28 mouse cellular contexts compared by ENCODE assay signal in genomic region chr6:120064627-120065026, GRCm38 (mm10). TPM values are rescaled to one million over a fixed set of nuclear protein-coding genes. Genes with fewer than 3 reads are reported as not detected.
A peak's percentile ranks its signal among the peaks of the same experiment; 100 is the strongest.
DNase-seq lines count a peak whose midpoint lies in the region; ATAC-seq and TF ChIP-seq lines count a peak whose summit lies in the region.
"Had no signal": no experiment of that assay in that cellular context is flagged by ENCODE, and none has a peak within 500 bp of the region (broad histone marks: within the 10 kb centered on the region; RNA-seq: fewer than 3 reads in every experiment).

No protein-coding gene starts in this region.

- peak overlapping the region; percentile 51 for H3K27ac ChIP-seq in ES-Bruce4 (ENCODE audit: insufficient read depth, low read length)
- peak overlapping the region; percentile 47; the same call in 1 of the 2 replicates for H3K27ac ChIP-seq in ES-E14 (ENCODE audit: insufficient read depth, low read depth, low read length, poor library complexity, severe bottlenecking)
- H3K27ac ChIP-seq in cortical plate, adult 2 months (ENCODE audit: insufficient read depth, low read length): peak overlapping the region; percentile 56
- H3K27ac ChIP-seq: embryonic facial prominence, embryonic 15.5 days; forebrain, embryonic 15.5 days; heart, embryonic 10.5 days; hindbrain, embryonic 13.5 days; hindbrain, postnatal 0 days; intestine, embryonic 15.5 days had no signal

- no peak for DNase-seq in ES-E14 (ENCODE audit: low read depth, low spot score)
- DNase-seq in natural killer cell, adult 2 months (ENCODE audit: low spot score in 2 of 2): no peak
- no peak for DNase-seq in testis, postnatal 10 days (ENCODE audit: low spot score)
- no peak for DNase-seq in kidney, adult 9 months
- DNase-seq: adrenal gland, postnatal 25 days; cerebellum, adult 18-20 months; cerebellum, postnatal 10 days; embryo, embryonic 11 days; gastrocnemius, postnatal 36 days; heart, adult 18-20 months; heart, postnatal 10 days; kidney, adult 18-20 months had no signal

- ATAC-seq in megakaryocyte-erythroid progenitor cell, adult 5-6 weeks (replicated peaks; ENCODE audit: low FRiP score, low TSS enrichment, poor library complexity, severe bottlenecking): 0 out of 2 replicates have a peak, but pooled peaks have one; percentile 22
- ATAC-seq: activated CD4-positive, CD25-positive, alpha-beta regulatory T cell, adult 4 months; forebrain, embryonic 15.5 days; hindbrain, postnatal 0 days; intestine, embryonic 15.5 days had no signal

- H3K9me3 ChIP-seq in ES-Bruce4 (replicated peaks; ENCODE audit: control insufficient read depth, insufficient read depth, low read length, poor library complexity, severe bottlenecking) (no peaks in the 10 kb centered on the region), ES-E14 (ENCODE audit: control insufficient read depth, insufficient read depth, low read depth, low read length) (no peaks in the 10 kb centered on the region)
- H3K9me3 ChIP-seq: embryonic facial prominence, embryonic 15.5 days; forebrain, embryonic 15.5 days; heart, embryonic 10.5 days; hindbrain, embryonic 13.5 days; intestine, embryonic 15.5 days had no signal

- TF ChIP-seq CTCF in ES-Bruce4 (IDR thresholded peaks at IDR 0.05; ENCODE audit: low read depth, low read length): no peak
- no peak for TF ChIP-seq CTCF in cortical plate, adult 2 months (IDR thresholded peaks at IDR 0.05; ENCODE audit: extremely low read depth, insufficient read depth, low read length)

- H3K36me3 ChIP-seq in ES-Bruce4 (ENCODE audit: control insufficient read depth, insufficient read depth, low read length, poor library complexity, severe bottlenecking) (no peaks in the 10 kb centered on the region), ES-E14 (ENCODE audit: control insufficient read depth, insufficient read depth, low read length, poor library complexity, severe bottlenecking) (no peaks in the 10 kb centered on the region)
- H3K36me3 ChIP-seq: embryonic facial prominence, embryonic 15.5 days; forebrain, embryonic 15.5 days; heart, embryonic 10.5 days; hindbrain, embryonic 13.5 days; intestine, embryonic 15.5 days had no signal

- TF ChIP-seq EP300 in ES-Bruce4 (IDR thresholded peaks at IDR 0.05; ENCODE audit: insufficient read depth, low read depth, low read length): no peak

- H3K4me3 ChIP-seq in ES-Bruce4 (ENCODE audit: low read depth, low read length) (no peak overlapping the region), ES-E14 (ENCODE audit: insufficient read depth in 1 of 2, low read depth in 1 of 2, low read length in 2 of 2, poor library complexity in 1 of 2, severe bottlenecking in 1 of 2) (no peak overlapping the region)
- H3K4me3 ChIP-seq in cortical plate, adult 2 months (ENCODE audit: insufficient read depth, low read length): no peak overlapping the region
- H3K4me3 ChIP-seq: embryonic facial prominence, embryonic 15.5 days; forebrain, embryonic 15.5 days; heart, embryonic 10.5 days; hindbrain, embryonic 13.5 days; intestine, embryonic 15.5 days had no signal

- TF ChIP-seq POLR2A in ES-Bruce4 (IDR thresholded peaks at IDR 0.05; ENCODE audit: insufficient read depth, low read length): no peak
- TF ChIP-seq POLR2A in cortical plate, adult 2 months (IDR thresholded peaks at IDR 0.05; ENCODE audit: extremely low read depth, insufficient read depth, low read length): no peak

- no peaks in the 10 kb centered on the region for H3K27me3 ChIP-seq in ES-Bruce4 (ENCODE audit: control insufficient read depth, insufficient read depth, low read length, poor library complexity, severe bottlenecking)
- H3K27me3 ChIP-seq: embryonic facial prominence, embryonic 15.5 days; forebrain, embryonic 15.5 days; hindbrain, embryonic 13.5 days; intestine, embryonic 15.5 days had no signal

- H3K4me1 ChIP-seq in ES-Bruce4 (ENCODE audit: control insufficient read depth, insufficient read depth, low read length) (peaks cover 4% of the 10 kb centered on the region), ES-E14 (ENCODE audit: control insufficient read depth in 2 of 2, insufficient read depth in 2 of 2, low read length in 2 of 2, poor library complexity in 1 of 2) (peaks cover 9 to 10% of the 10 kb centered on the region in 2 experiments; a peak in 3 of 4 replicates)
- no peaks in the 10 kb centered on the region for H3K4me1 ChIP-seq in cortical plate, adult 2 months (ENCODE audit: control insufficient read depth, insufficient read depth, low read length)
- H3K4me1 ChIP-seq: embryonic facial prominence, embryonic 15.5 days; forebrain, embryonic 15.5 days; heart, embryonic 10.5 days; hindbrain, embryonic 13.5 days; intestine, embryonic 15.5 days had no signal

- in situ Hi-C loops in ES-E14 (cut with MboI; ENCODE audit: low sequenced_read_pairs in 2 of 2, unreplicated experiment in 2 of 2): no loop called here

- H3K9ac ChIP-seq in ES-Bruce4 (ENCODE audit: low read depth, poor library complexity, severe bottlenecking) (no peak overlapping the region), ES-E14 (ENCODE audit: insufficient read depth, low read depth, low read length, poor library complexity, severe bottlenecking) (no peak overlapping the region)
- H3K9ac ChIP-seq: embryonic facial prominence, embryonic 15.5 days; forebrain, embryonic 15.5 days; hindbrain, embryonic 13.5 days; intestine, embryonic 15.5 days had no signal

TF ChIP-seq in ES-E14, 5 proteins besides CTCF, POLR2A, EP300 and RAD21:
- no peak for TF ChIP-seq HCFC1 (IDR thresholded peaks at IDR 0.05; ENCODE audit: borderline replicate concordance, insufficient read depth, low read length)
- TF ChIP-seq ZNF384 (IDR thresholded peaks at IDR 0.05; ENCODE audit: low read depth, low read length): no peak
- TF ChIP-seq CHD2 (IDR thresholded peaks at IDR 0.05; ENCODE audit: low read depth, low read length): no peak
- no peak for TF ChIP-seq MAFK (IDR thresholded peaks at IDR 0.05; ENCODE audit: insufficient read depth, low read depth, low read length)
- no peak for TF ChIP-seq ZC3H11A (IDR thresholded peaks at IDR 0.05; ENCODE audit: borderline replicate concordance, low read depth, low read length)

RNA-seq across cellular contexts. Expression of gene Wnk1, which starts 26.2 kb away (rescaled TPM):
- polyA plus RNA-seq in ES-Bruce4 (2011; ENCODE audit: insufficient read depth, insufficient read length, low read depth, missing spikeins): 466 and 478 TPM in 2 replicates
- 109 and 165 TPM in 2 replicates for total RNA-seq in ES-E14 (2012; rRNA removed)
- polyA plus RNA-seq in cortical plate, adult 2 months (2012; rRNA removed): 206 and 212 TPM in 2 replicates
- 268 and 306 TPM in 2 replicates for total RNA-seq in megakaryocyte-erythroid progenitor cell, adult 5-6 weeks (2014; fragmentation: Nextera tagmentation)
- total RNA-seq in megakaryocyte-erythroid progenitor cell, adult 5-6 weeks (2017): 123 and 192 TPM in 2 replicates

RNA-seq across cellular contexts. Expression of gene Ninj2, which starts 28.5 kb away (rescaled TPM):
- polyA plus RNA-seq in ES-Bruce4 (2011; ENCODE audit: insufficient read depth, insufficient read length, low read depth, missing spikeins): 0.75 TPM in 1 of 2 replicates, not detected in the other
- 0.90 and 1.2 TPM in 2 replicates for total RNA-seq in ES-E14 (2012; rRNA removed)
- polyA plus RNA-seq in cortical plate, adult 2 months (2012; rRNA removed): 6.9 and 7.0 TPM in 2 replicates
- not detected in 2 replicates for total RNA-seq in megakaryocyte-erythroid progenitor cell, adult 5-6 weeks (2014; fragmentation: Nextera tagmentation)
- not detected in 2 replicates for total RNA-seq in megakaryocyte-erythroid progenitor cell, adult 5-6 weeks (2017)
- total RNA-seq: adrenal gland, adult 18-20 months; adrenal gland, postnatal 25 days; gastrocnemius, adult 18-20 months; gastrocnemius, postnatal 36 days; heart, adult 18-20 months; heart, postnatal 10 days; hematopoietic stem cell, adult 5-6 weeks; hindbrain, postnatal 0 days had no signal
- polyA plus RNA-seq: embryonic facial prominence, embryonic 11.5 days; embryonic facial prominence, embryonic 15.5 days; forebrain, embryonic 11.5 days; forebrain, embryonic 15.5 days; heart, embryonic 10.5 days; heart, embryonic 14.5 days; hindbrain, embryonic 13.5 days; hindbrain, postnatal 0 days; intestine, embryonic 15.5 days had no signal
